Mouse (Mus musculus): ENCODE results near the gene Rabepk. TPM values are rescaled to one million over a fixed set of nuclear protein-coding genes. Genes with fewer than 3 reads are reported as not detected.
"Not testable (repeated sequence)": the region's sequence is repeated elsewhere in the genome, so short reads cannot be mapped to it uniquely, and the experiment has no call there.

The Rabepk gene
- 43.2 and 46.8 TPM in 2 replicates for polyA plus RNA-seq (2012; rRNA removed)

GRCm38 (mm10) chr2:34799357-34800256 is at the start of gene Rabepk:
Gene Rabepk (minus strand): TSS chr2:34799912.
- peak within 1 kb of the TSS; percentile 18; the same call in 1 of the 2 replicates for H3K27ac ChIP-seq (ENCODE audit: insufficient read depth, low read length)
- WGBS: 4% methylated on average over 44 of the region's 44 CpGs
- H3K4me3 ChIP-seq (replicated peaks; ENCODE audit: insufficient read depth, low read depth, low read length): peak within 1 kb of the TSS; percentile 93

GRCm38 (mm10) chr2:34847702-34848101 is 48.0 kb upstream of the Rabepk start:
- H3K27ac ChIP-seq (ENCODE audit: insufficient read depth, low read length): no peak overlapping the region
- H3K4me1 ChIP-seq (ENCODE audit: control insufficient read depth, insufficient read depth, low read length): no peaks in the 10 kb centered on the region
- 94% methylated on average over 1 of the region's 1 CpGs for WGBS
- TF ChIP-seq POLR2A (IDR thresholded peaks at IDR 0.05; ENCODE audit: borderline replicate concordance, insufficient read depth, low read length) (no peak), CTCF (IDR thresholded peaks at IDR 0.05; ENCODE audit: borderline replicate concordance, insufficient read depth, low read depth, low read length) (no peak)
- H3K4me3 ChIP-seq (replicated peaks; ENCODE audit: insufficient read depth, low read depth, low read length): no peak overlapping the region
- DNase-seq: no peak
- no peaks in the 10 kb centered on the region for H3K27me3 ChIP-seq (ENCODE audit: control insufficient read depth, insufficient read depth, low read length)

More at GRCm38 (mm10) chr2:34799357-34800256, at the start of gene Rabepk:
- Histone ChIP-seq H3K4me1 (ENCODE audit: control insufficient read depth, insufficient read depth, low read length) (no peaks in the 10 kb centered on the region), H3K27me3 (ENCODE audit: control insufficient read depth, insufficient read depth, low read length) (no peaks in the 10 kb centered on the region)
- TF ChIP-seq CTCF (IDR thresholded peaks at IDR 0.05; ENCODE audit: borderline replicate concordance, insufficient read depth, low read depth, low read length) (no peak), POLR2A (IDR thresholded peaks at IDR 0.05; ENCODE audit: borderline replicate concordance, insufficient read depth, low read length) (peak; percentile 62; the same call in 1 of the 2 replicates)
- DNase-seq: peak; percentile 82 to 83

- no peaks in the 10 kb centered on the region for H3K27me3 ChIP-seq (ENCODE audit: control insufficient read depth, insufficient read depth, low read length)
- WGBS: 74% methylated on average over 11 of the region's 11 CpGs
- no peak overlapping the region for H3K4me3 ChIP-seq (replicated peaks; ENCODE audit: insufficient read depth, low read depth, low read length)
- H3K27ac ChIP-seq (ENCODE audit: insufficient read depth, low read length): no peak overlapping the region
- DNase-seq: no peak
- no peak for TF ChIP-seq POLR2A (IDR thresholded peaks at IDR 0.05; ENCODE audit: borderline replicate concordance, insufficient read depth, low read length)
- no peak for TF ChIP-seq CTCF (IDR thresholded peaks at IDR 0.05; ENCODE audit: borderline replicate concordance, insufficient read depth, low read depth, low read length)
- H3K4me1 ChIP-seq (ENCODE audit: control insufficient read depth, insufficient read depth, low read length): no peaks in the 10 kb centered on the region
Observed at GRCm38 (mm10) chr2:34843211-34843939, 43.7 kb upstream of the Rabepk start.

- 76% methylated on average over 8 of the region's 8 CpGs for WGBS
Observed at GRCm38 (mm10) chr2:34841706-34842105, 42.0 kb upstream of the Rabepk start.

GRCm38 (mm10) chr2:34840143-34840542 is 40.4 kb upstream of the Rabepk start:
- WGBS: 83% methylated on average over 5 of the region's 5 CpGs
- not testable (repeated sequence) for DNase-seq; H3K27me3 ChIP-seq (ENCODE audit: control insufficient read depth, insufficient read depth, low read length); H3K4me1 ChIP-seq (ENCODE audit: control insufficient read depth, insufficient read depth, low read length); H3K27ac ChIP-seq (ENCODE audit: insufficient read depth, low read length); H3K4me3 ChIP-seq (replicated peaks; ENCODE audit: insufficient read depth, low read depth, low read length)

More at GRCm38 (mm10) chr2:34841706-34842105, 42.0 kb upstream of the Rabepk start:
- no peak for TF ChIP-seq CTCF (IDR thresholded peaks at IDR 0.05; ENCODE audit: borderline replicate concordance, insufficient read depth, low read depth, low read length)
- H3K4me1 ChIP-seq (ENCODE audit: control insufficient read depth, insufficient read depth, low read length): no peaks in the 10 kb centered on the region
- no peaks in the 10 kb centered on the region for H3K27me3 ChIP-seq (ENCODE audit: control insufficient read depth, insufficient read depth, low read length)
- no peak overlapping the region for H3K27ac ChIP-seq (ENCODE audit: insufficient read depth, low read length)
- no peak for DNase-seq
- H3K4me3 ChIP-seq (replicated peaks; ENCODE audit: insufficient read depth, low read depth, low read length): no peak overlapping the region

- Histone ChIP-seq H3K27me3 (ENCODE audit: control insufficient read depth, insufficient read depth, low read length) (no peaks in the 10 kb centered on the region), H3K27ac (ENCODE audit: insufficient read depth, low read length) (no peak overlapping the region), H3K4me1 (ENCODE audit: control insufficient read depth, insufficient read depth, low read length) (no peaks in the 10 kb centered on the region), H3K4me3 (replicated peaks; ENCODE audit: insufficient read depth, low read depth, low read length) (no peak overlapping the region)
- TF ChIP-seq CTCF (IDR thresholded peaks at IDR 0.05; ENCODE audit: borderline replicate concordance, insufficient read depth, low read depth, low read length) (no peak), POLR2A (IDR thresholded peaks at IDR 0.05; ENCODE audit: borderline replicate concordance, insufficient read depth, low read length) (no peak)
- WGBS: 62% methylated on average over 3 of the region's 3 CpGs
- no peak for DNase-seq
Observed at GRCm38 (mm10) chr2:34835669-34836068, 36.0 kb upstream of the Rabepk start.

GRCm38 (mm10) chr2:34833624-34834023 is 33.9 kb upstream of the Rabepk start:
- no peaks in the 10 kb centered on the region for H3K4me1 ChIP-seq (ENCODE audit: control insufficient read depth, insufficient read depth, low read length)
- H3K27me3 ChIP-seq (ENCODE audit: control insufficient read depth, insufficient read depth, low read length): no peaks in the 10 kb centered on the region
- 85% methylated on average over 17 of the region's 17 CpGs for WGBS
- no peak overlapping the region for H3K4me3 ChIP-seq (replicated peaks; ENCODE audit: insufficient read depth, low read depth, low read length)
- no peak for DNase-seq
- TF ChIP-seq CTCF (IDR thresholded peaks at IDR 0.05; ENCODE audit: borderline replicate concordance, insufficient read depth, low read depth, low read length): no peak
- no peak for TF ChIP-seq POLR2A (IDR thresholded peaks at IDR 0.05; ENCODE audit: borderline replicate concordance, insufficient read depth, low read length)
- no peak overlapping the region for H3K27ac ChIP-seq (ENCODE audit: insufficient read depth, low read length)

GRCm38 (mm10) chr2:34832766-34833457 is 33.2 kb upstream of the Rabepk start, which contains the start of gene Gm34653:
Gene Gm34653 (plus strand): TSS chr2:34833007.
- not testable (repeated sequence) for H3K27me3 ChIP-seq (ENCODE audit: control insufficient read depth, insufficient read depth, low read length); DNase-seq; H3K27ac ChIP-seq (ENCODE audit: insufficient read depth, low read length); H3K4me1 ChIP-seq (ENCODE audit: control insufficient read depth, insufficient read depth, low read length); H3K4me3 ChIP-seq (replicated peaks; ENCODE audit: insufficient read depth, low read depth, low read length)
- WGBS: 58% methylated on average over 11 of the region's 11 CpGs

GRCm38 (mm10) chr2:34830066-34830465 is 30.4 kb upstream of the Rabepk start:
- not testable (repeated sequence) for H3K27ac ChIP-seq (ENCODE audit: insufficient read depth, low read length); H3K4me3 ChIP-seq (replicated peaks; ENCODE audit: insufficient read depth, low read depth, low read length); DNase-seq; H3K27me3 ChIP-seq (ENCODE audit: control insufficient read depth, insufficient read depth, low read length); H3K4me1 ChIP-seq (ENCODE audit: control insufficient read depth, insufficient read depth, low read length)
- 93% methylated on average over 17 of the region's 17 CpGs for WGBS
